Mouse (Mus musculus) stomach, embryonic 14.5 days (tissue): ENCODE results near the gene Ugt1a2. TPM values are rescaled to one million over a fixed set of nuclear protein-coding genes. Genes with fewer than 3 reads are reported as not detected.

Experiments used
- ATAC-seq: fragments of 200-750 bp; cut with Nextera tagmentation; 2 replicates; pipeline ENCODE4 v1.8.0; 2017; ENCODE audit warnings: low read depth, moderate TSS enrichment; ENCODE audit not compliant: insufficient number of reproducible peaks, insufficient read depth, low FRiP score
- H3K27ac ChIP-seq: fragments of 300-500 bp; sonication (generic); 2 replicates; pipeline ENCODE4 v1.5.1; 2014; ENCODE audit warnings: mild to moderate bottlenecking, low read length, moderate library complexity, mixed read lengths
- H3K27me3 ChIP-seq: fragments of 300-500 bp; sonication (generic); 2 replicates; pipeline ENCODE4 v1.6.1; 2014; ENCODE audit warnings: low read length, control low read depth, mixed read lengths; ENCODE audit not compliant: control insufficient read depth, insufficient read depth
- H3K36me3 ChIP-seq: fragments of 300-500 bp; sonication (generic); 2 replicates; pipeline ENCODE4 v1.6.1; 2014; ENCODE audit warnings: mild to moderate bottlenecking, control low read depth, low read length, moderate library complexity, mixed read lengths; ENCODE audit not compliant: control insufficient read depth, insufficient read depth
- H3K4me1 ChIP-seq: fragments of 300-500 bp; sonication (generic); 2 replicates; pipeline ENCODE4 v1.6.1; 2014; ENCODE audit warnings: low read length, control low read depth, mixed read lengths; ENCODE audit not compliant: control insufficient read depth, insufficient read depth
- H3K4me2 ChIP-seq: fragments of 300-500 bp; sonication (generic); replicated peaks from 2 replicates; pipeline ENCODE4 v1.6.1; 2014; ENCODE audit warnings: low read depth, low read length, control low read depth
- H3K4me3 ChIP-seq: fragments of 300-500 bp; sonication (generic); 2 replicates; pipeline ENCODE4 v1.5.1; 2014; ENCODE audit warnings: low read depth, low read length, control low read depth
- H3K9ac ChIP-seq: fragments of 300-500 bp; sonication (generic); replicated peaks from 2 replicates; pipeline ENCODE4 v1.6.1; 2014; ENCODE audit warnings: low read depth, mild to moderate bottlenecking, control low read depth, low read length, moderate library complexity, mixed read lengths
- H3K9me3 ChIP-seq: fragments of 300-500 bp; sonication (generic); 2 replicates; pipeline ENCODE4 v1.6.1; 2016; ENCODE audit warnings: low read depth, low read length, control low read depth; ENCODE audit not compliant: control insufficient read depth
- WGBS: fragments of 180-500 bp; shearing (Covaris S2); extraction: QIAGEN DNeasy Blood & Tissue Kit; methylation state at CpG from one replicate; pipeline ENCODE4 v1.1.7; 2014; 5-methylcytosine and 5-hydroxymethylcytosine counted together
- polyA plus RNA-seq: library from polyadenylated mRNA; unstranded; fragments of >200 nt; fragmentation: Nextera tagmentation; extraction: Ambion mirVana; gene quantifications from 2 replicates; pipeline ENCODE4 v1.2.1, GENCODE M21; 2014

The Ugt1a2 gene
- polyA plus RNA-seq, 1 experiment from 2014 or later, result 0.69 TPM

DNA sequence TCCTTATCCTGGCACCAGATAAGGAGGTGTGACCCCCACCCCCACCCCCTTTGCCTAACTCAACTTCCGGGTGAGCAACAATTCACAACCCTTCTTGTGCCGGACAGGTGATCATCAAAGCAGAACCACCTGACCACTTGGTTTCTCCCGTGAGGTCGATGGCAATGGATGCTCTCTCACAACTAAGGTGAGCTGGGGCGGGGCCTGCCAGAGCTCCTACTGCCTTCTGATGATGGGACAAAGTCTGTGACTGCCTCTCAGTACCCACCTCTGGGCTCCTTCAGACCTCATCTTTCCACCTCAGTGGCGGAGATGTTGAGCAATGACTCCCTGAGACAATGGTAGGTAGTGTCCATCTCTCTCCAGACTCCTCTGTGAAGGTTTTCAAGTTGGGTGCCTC is 45.5 kb downstream of the Ugt1a2 start:
- no peak for ATAC-seq
- H3K9ac ChIP-seq, result no peak overlapping the region
- no peak overlapping the region for H3K4me3 ChIP-seq
- 77% methylated on average over 6 of the region's 6 CpGs for WGBS
- no peak overlapping the region for H3K27ac ChIP-seq
- H3K4me1 ChIP-seq, result no peaks in the 10 kb centered on the region
- H3K36me3 ChIP-seq, result no peaks in the 10 kb centered on the region
- no peaks in the 10 kb centered on the region for H3K27me3 ChIP-seq
- H3K9me3 ChIP-seq, result peaks cover 86% of the 10 kb centered on the region
- H3K4me2 ChIP-seq, result no peak overlapping the region

DNA sequence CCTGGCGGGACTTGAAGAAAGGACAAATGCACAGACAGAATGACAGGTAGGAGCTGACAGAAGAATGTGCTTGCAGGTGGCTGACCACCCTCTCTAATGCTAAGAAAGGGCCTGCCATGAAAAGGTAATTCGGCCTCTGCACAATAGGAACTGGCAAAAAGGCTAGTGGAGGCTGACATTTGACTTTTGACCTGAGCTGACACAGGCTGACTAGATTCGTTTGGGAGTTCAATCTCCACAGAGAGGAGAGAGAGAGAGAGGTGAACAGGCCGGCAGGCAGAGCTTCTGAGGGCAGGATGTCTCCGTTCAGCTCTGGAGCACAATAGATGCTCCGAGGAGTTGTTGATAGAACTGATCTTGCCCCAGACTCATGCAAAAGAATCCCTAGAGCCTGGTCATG is 46.0 kb downstream of the Ugt1a2 start:
- no peaks in the 10 kb centered on the region for H3K36me3 ChIP-seq
- no peaks in the 10 kb centered on the region for H3K4me1 ChIP-seq
- H3K4me3 ChIP-seq, result no peak overlapping the region
- no peak overlapping the region for H3K27ac ChIP-seq
- no peak overlapping the region for H3K9ac ChIP-seq
- WGBS, result 45% methylated on average over 6 of the region's 6 CpGs
- H3K27me3 ChIP-seq, result no peaks in the 10 kb centered on the region
- peaks cover 85% of the 10 kb centered on the region for H3K9me3 ChIP-seq
- no peak for ATAC-seq
- no peak overlapping the region for H3K4me2 ChIP-seq

DNA sequence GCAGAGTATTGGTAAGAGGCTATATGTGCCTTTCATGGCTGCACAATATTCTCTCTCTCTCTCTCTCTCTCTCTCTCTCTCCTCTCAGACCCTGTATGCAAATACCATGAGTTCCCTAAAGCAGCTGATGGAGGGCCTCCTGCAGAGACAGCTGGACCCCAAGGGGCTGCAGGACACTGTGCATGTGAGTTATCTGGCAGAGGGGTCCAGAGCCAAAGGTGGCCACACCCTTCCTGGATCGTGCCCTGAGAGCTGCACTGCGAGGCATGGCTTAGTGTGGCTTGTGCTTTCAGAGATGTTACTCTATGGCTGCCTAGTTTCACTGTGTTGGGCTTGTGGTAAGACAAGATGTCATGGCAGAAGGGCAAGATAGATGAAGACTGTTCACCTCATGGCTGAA is 47.3 kb downstream of the Ugt1a2 start:
- Histone ChIP-seq H3K9ac (no peak overlapping the region), H3K4me2 (no peak overlapping the region), H3K27me3 (no peaks in the 10 kb centered on the region), H3K4me1 (no peaks in the 10 kb centered on the region), H3K4me3 (no peak overlapping the region), H3K36me3 (no peaks in the 10 kb centered on the region), H3K27ac (no peak overlapping the region), H3K9me3 (peaks cover 84% of the 10 kb centered on the region)
- no peak for ATAC-seq
- 47% methylated on average over 2 of the region's 2 CpGs for WGBS

DNA sequence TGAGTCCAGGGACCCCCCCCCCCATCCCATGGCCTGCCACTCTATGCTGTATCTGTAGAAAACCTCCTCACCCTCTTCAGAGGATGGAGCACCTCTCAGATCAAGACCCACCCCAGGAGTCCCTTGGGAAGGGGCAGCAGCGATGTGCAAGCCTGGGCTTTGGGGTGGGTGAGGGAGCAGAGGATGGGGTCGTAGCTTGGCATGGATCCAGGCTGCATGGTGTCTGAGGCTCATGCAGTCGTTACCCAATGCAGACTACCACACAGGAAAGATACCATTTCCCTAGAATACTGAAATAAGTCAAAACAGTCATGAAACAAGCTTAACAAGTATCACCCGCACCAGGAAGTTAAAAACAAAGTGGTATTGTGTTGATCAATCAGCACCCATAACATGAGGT is 48.3 kb downstream of the Ugt1a2 start:
- Histone ChIP-seq H3K27me3 (no peaks in the 10 kb centered on the region), H3K4me3 (no peak overlapping the region), H3K4me1 (no peaks in the 10 kb centered on the region), H3K4me2 (no peak overlapping the region), H3K36me3 (no peaks in the 10 kb centered on the region), H3K9me3 (peaks cover 84% of the 10 kb centered on the region), H3K27ac (no peak overlapping the region), H3K9ac (no peak overlapping the region)
- 70% methylated on average over 4 of the region's 4 CpGs for WGBS
- no peak for ATAC-seq

DNA sequence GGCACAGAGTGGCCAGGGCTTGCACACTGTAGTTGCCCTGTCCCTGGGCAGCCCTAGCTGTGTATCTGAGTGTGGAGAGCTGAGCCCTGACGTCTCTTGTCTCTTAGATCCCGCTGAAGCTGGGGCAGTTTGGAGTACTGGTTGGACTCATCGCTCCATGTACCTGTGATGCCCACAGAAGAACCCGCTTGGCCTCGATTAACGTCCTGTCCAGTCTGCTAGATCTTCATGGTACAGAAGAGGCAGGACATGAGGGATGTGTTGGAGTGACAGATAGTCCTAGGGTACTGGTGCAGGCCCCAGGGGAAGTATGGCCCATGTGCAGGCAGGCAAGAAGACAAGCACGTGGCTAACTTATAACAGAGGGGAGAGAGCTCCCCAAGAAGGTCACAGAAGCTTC is 49.2 kb downstream of the Ugt1a2 start:
- no peak overlapping the region for H3K9ac ChIP-seq
- no peak overlapping the region for H3K4me2 ChIP-seq
- H3K27me3 ChIP-seq, result no peaks in the 10 kb centered on the region
- no peaks in the 10 kb centered on the region for H3K36me3 ChIP-seq
- ATAC-seq, result no peak; the same call in 1 of the 2 replicates
- no peak overlapping the region for H3K4me3 ChIP-seq
- H3K4me1 ChIP-seq, result no peaks in the 10 kb centered on the region
- H3K9me3 ChIP-seq, result peaks cover 78% of the 10 kb centered on the region
- no peak overlapping the region for H3K27ac ChIP-seq
- WGBS, result 78% methylated on average over 7 of the region's 7 CpGs

DNA sequence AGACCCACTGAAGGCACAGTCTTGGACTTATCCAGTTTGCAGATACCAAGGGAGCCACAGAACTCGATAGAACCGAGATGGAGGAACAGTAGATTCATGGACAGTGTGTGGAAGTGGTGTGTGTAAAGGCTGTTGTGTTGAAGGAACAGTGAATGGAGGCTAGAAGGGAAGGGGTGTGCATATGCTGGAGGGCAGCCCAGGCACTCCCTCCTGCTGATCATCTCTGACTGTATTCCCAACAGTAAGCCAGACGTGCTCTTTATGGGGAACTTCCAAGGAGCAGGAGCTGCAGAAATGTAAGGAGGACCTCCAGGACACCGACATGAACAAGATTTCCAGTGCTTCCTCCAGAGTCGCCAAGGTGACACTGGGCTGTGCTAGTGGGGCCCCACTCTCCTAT is 49.6 kb downstream of the Ugt1a2 start:
- ATAC-seq, result no peak
- peaks cover 78% of the 10 kb centered on the region for H3K9me3 ChIP-seq
- no peaks in the 10 kb centered on the region for H3K4me1 ChIP-seq
- no peak overlapping the region for H3K4me3 ChIP-seq
- 81% methylated on average over 5 of the region's 5 CpGs for WGBS
- H3K36me3 ChIP-seq, result no peaks in the 10 kb centered on the region
- no peak overlapping the region for H3K9ac ChIP-seq
- H3K4me2 ChIP-seq, result no peak overlapping the region
- H3K27ac ChIP-seq, result no peak overlapping the region
- no peaks in the 10 kb centered on the region for H3K27me3 ChIP-seq

DNA sequence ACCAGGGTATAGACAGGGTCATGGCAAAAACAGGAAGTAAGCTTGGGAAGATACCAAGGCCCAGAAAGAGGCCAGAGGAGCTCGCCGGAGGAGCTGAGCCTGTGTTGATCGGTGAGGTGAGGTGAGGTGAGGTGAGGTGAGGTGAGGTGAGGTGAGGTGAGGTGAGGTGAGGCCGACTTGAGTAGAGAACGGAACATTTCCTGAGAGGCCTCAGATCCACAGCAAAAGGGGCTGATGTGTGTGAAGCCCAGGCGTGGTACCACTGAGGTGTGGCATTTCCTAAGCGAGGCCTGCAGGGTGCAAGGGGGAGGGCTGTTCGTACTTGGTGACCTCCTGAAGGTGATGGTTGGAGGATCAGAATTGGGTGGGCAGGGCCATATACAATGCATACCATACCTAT is 52.7 kb downstream of the Ugt1a2 start:
- Histone ChIP-seq H3K27me3 (no peaks in the 10 kb centered on the region), H3K4me3 (no peak overlapping the region), H3K36me3 (no peaks in the 10 kb centered on the region), H3K4me1 (no peaks in the 10 kb centered on the region), H3K9me3 (peaks cover 64% of the 10 kb centered on the region), H3K27ac (no peak overlapping the region), H3K4me2 (no peak overlapping the region), H3K9ac (no peak overlapping the region)
- 72% methylated on average over 8 of the region's 8 CpGs for WGBS
- ATAC-seq, result no peak

DNA sequence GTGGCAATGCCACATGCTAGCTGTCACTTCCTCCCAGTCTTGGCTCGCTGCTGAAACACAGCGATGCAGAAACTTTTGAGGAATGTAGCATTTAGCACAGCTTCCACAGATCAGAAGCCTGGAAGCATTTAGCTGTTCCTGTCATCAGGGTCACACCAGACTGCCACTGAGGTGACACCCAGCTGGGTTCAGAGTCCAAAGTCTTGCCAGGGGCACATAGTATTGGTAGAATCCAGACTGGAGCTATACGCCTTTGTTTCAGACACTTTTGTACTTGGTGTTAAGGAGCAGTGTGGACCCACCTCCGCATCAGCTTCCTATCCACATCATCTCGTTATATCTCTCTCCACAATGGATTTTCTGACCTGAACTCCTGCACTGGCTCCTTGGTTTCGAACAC is 53.1 kb downstream of the Ugt1a2 start:
- Histone ChIP-seq H3K27ac (no peak overlapping the region), H3K9ac (no peak overlapping the region), H3K4me1 (no peaks in the 10 kb centered on the region), H3K4me3 (no peak overlapping the region), H3K4me2 (no peak overlapping the region), H3K9me3 (peaks cover 60% of the 10 kb centered on the region), H3K36me3 (no peaks in the 10 kb centered on the region), H3K27me3 (no peaks in the 10 kb centered on the region)
- no peak for ATAC-seq
- 74% methylated on average over 6 of the region's 6 CpGs for WGBS

DNA sequence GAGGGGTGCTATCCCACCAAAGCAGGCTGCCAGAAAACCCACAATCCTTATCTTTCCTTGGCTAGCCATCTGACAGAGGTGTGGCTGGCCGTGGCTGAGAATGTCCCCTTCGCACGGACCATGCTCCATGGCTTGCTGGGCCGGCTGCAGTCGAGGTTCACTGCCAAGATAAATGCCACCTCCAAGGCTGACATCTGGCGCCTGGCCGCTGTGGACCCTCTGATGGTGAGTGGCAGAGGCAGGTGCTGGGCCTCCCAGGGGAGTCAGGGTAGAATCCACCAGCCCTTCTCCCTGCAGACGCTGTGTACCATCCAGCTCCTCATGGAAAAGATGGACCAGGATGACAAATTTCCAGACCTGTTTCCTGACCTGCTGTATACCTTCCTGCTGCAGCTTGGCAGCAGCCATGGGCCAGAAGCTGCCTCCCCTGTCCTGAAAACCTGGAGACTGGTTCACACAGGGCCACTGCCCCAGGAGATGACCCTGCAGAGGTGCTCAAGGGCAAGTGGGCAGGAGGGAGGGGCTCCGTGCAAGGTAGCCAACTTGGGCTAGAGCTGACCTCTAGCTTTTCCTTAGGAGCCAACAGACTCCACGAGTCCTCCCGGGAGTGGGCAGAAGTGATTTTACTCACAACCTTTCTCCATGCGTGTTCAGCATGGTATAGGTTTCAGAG is 54.5 kb downstream of the Ugt1a2 start:
- H3K27me3 ChIP-seq, result no peaks in the 10 kb centered on the region
- H3K27ac ChIP-seq, result no peak overlapping the region
- H3K4me1 ChIP-seq, result no peaks in the 10 kb centered on the region; the same call in 1 of the 2 replicates
- H3K9ac ChIP-seq, result no peak overlapping the region
- no peak overlapping the region for H3K4me2 ChIP-seq
- H3K36me3 ChIP-seq, result 0 out of 2 replicates have a peak, but pooled peaks cover 2% of the 10 kb centered on the region
- peaks cover 47% of the 10 kb centered on the region for H3K9me3 ChIP-seq
- no peak for ATAC-seq
- 87% methylated on average over 12 of the region's 12 CpGs for WGBS
- no peak overlapping the region for H3K4me3 ChIP-seq
